Mouse (Mus musculus) right cerebral cortex, postnatal 25 days (tissue): ENCODE data around the gene Smg6.

Source experiments
- DNase-seq: peaks from one replicate; pipeline ENCODE4 v3.0.0; 2022

Gene Smg6

GRCm38 (mm10) chr11:74930391-74930790, 4.8 kb downstream of the Smg6 start:
- no peak for DNase-seq

GRCm38 (mm10) chr11:74946348-74946747, 20.7 kb downstream of the Smg6 start:
- DNase-seq = no peak

GRCm38 (mm10) chr11:74954901-74955300, 29.3 kb downstream of the Smg6 start:
- DNase-seq = no peak

- no peak for DNase-seq
Observed at GRCm38 (mm10) chr11:74956006-74956405, 30.4 kb downstream of the Smg6 start.

- DNase-seq = no peak
Observed at GRCm38 (mm10) chr11:74957600-74957999, 32.0 kb downstream of the Smg6 start.

- DNase-seq = no peak
Observed at GRCm38 (mm10) chr11:74959501-74959900, 33.9 kb downstream of the Smg6 start.

GRCm38 (mm10) chr11:74960031-74960551, 34.5 kb downstream of the Smg6 start:
- DNase-seq = no peak

GRCm38 (mm10) chr11:74961953-74962352, 36.3 kb downstream of the Smg6 start:
- no peak for DNase-seq

- DNase-seq = no peak
Observed at GRCm38 (mm10) chr11:74962846-74963407, 37.3 kb downstream of the Smg6 start.

- no peak for DNase-seq
Observed at GRCm38 (mm10) chr11:74965516-74965915, 39.9 kb downstream of the Smg6 start.

GRCm38 (mm10) chr11:74973290-74974157, 47.9 kb downstream of the Smg6 start:
- DNase-seq = no peak

GRCm38 (mm10) chr11:74974615-74975014, 49.0 kb downstream of the Smg6 start:
- DNase-seq = no peak

GRCm38 (mm10) chr11:74976835-74977687, 51.4 kb downstream of the Smg6 start:
- no peak for DNase-seq

- DNase-seq = peak; percentile 57
Observed at GRCm38 (mm10) chr11:74981464-74981863, 55.8 kb downstream of the Smg6 start.

GRCm38 (mm10) chr11:74982241-74982640, 56.6 kb downstream of the Smg6 start:
- DNase-seq = no peak

GRCm38 (mm10) chr11:74988162-74988561, 62.5 kb downstream of the Smg6 start:
- DNase-seq = no peak

GRCm38 (mm10) chr11:74989047-74989446, 63.4 kb downstream of the Smg6 start:
- no peak for DNase-seq

- no peak for DNase-seq
Observed at GRCm38 (mm10) chr11:74990501-74990900, 64.9 kb downstream of the Smg6 start.

- no peak for DNase-seq
Observed at GRCm38 (mm10) chr11:74991290-74991689, 65.7 kb downstream of the Smg6 start.

- peak; percentile 36 for DNase-seq
Observed at GRCm38 (mm10) chr11:74992427-74992987, 66.9 kb downstream of the Smg6 start.

- DNase-seq = no peak
Observed at GRCm38 (mm10) chr11:74994141-74994540, 68.5 kb downstream of the Smg6 start.

- DNase-seq = no peak
Observed at GRCm38 (mm10) chr11:74994856-74995255, 69.2 kb downstream of the Smg6 start.

GRCm38 (mm10) chr11:74996482-74996881, 70.9 kb downstream of the Smg6 start:
- no peak for DNase-seq
